Mouse (Mus musculus) kidney, adult 11 months (tissue): ENCODE measurements around the gene Mpp2.

ENCODE experiments used
- DNase-seq: peaks from one replicate; pipeline ENCODE4 v3.0.0; 2022

Gene Mpp2

GRCm38 (mm10) chr11:102033055-102033591 lies 55.2 kb downstream of the Mpp2 start:
- DNase-seq = no peak

GRCm38 (mm10) chr11:102031149-102031548 lies 57.2 kb downstream of the Mpp2 start:
- no peak for DNase-seq

- no peak for DNase-seq
These were observed 58.3 kb downstream of the Mpp2 start for GRCm38 (mm10) chr11:102029966-102030365.

- no peak for DNase-seq
These were observed 59.0 kb downstream of the Mpp2 start for GRCm38 (mm10) chr11:102029304-102029703.

- no peak for DNase-seq
These were observed 60.1 kb downstream of the Mpp2 start, which contains the start of gene Mpp3 for GRCm38 (mm10) chr11:102028087-102028816. Gene Mpp3, minus strand, starts transcription at chr11:102028461.

- DNase-seq = no peak
These were observed 60.8 kb downstream of the Mpp2 start for GRCm38 (mm10) chr11:102027361-102028017.

GRCm38 (mm10) chr11:102026694-102027360 lies 61.5 kb downstream of the Mpp2 start:
- DNase-seq = peak; percentile 64

GRCm38 (mm10) chr11:102025991-102026660 lies 62.2 kb downstream of the Mpp2 start:
- no peak for DNase-seq

GRCm38 (mm10) chr11:102025354-102025753 lies 63.0 kb downstream of the Mpp2 start:
- DNase-seq = no peak

- DNase-seq = no peak
These were observed 63.4 kb downstream of the Mpp2 start for GRCm38 (mm10) chr11:102024875-102025274.

GRCm38 (mm10) chr11:102024084-102024758 lies 64.1 kb downstream of the Mpp2 start:
- DNase-seq = no peak

GRCm38 (mm10) chr11:102023406-102023805 lies 64.9 kb downstream of the Mpp2 start:
- no peak for DNase-seq

GRCm38 (mm10) chr11:102021196-102021595 lies 67.1 kb downstream of the Mpp2 start:
- DNase-seq = no peak

GRCm38 (mm10) chr11:102019736-102020135 lies 68.6 kb downstream of the Mpp2 start:
- DNase-seq = no peak

GRCm38 (mm10) chr11:102016136-102016535 lies 72.2 kb downstream of the Mpp2 start:
- peak; percentile 32 for DNase-seq

GRCm38 (mm10) chr11:102015472-102015871 lies 72.8 kb downstream of the Mpp2 start:
- DNase-seq = no peak

GRCm38 (mm10) chr11:102013201-102013600 lies 75.1 kb downstream of the Mpp2 start:
- DNase-seq = no peak

- DNase-seq = no peak
These were observed 76.8 kb downstream of the Mpp2 start for GRCm38 (mm10) chr11:102011510-102011909.

- DNase-seq = no peak
These were observed 78.2 kb downstream of the Mpp2 start for GRCm38 (mm10) chr11:102010140-102010539.

GRCm38 (mm10) chr11:102008954-102009637 lies 79.2 kb downstream of the Mpp2 start:
- no peak for DNase-seq

- no peak for DNase-seq
These were observed 79.9 kb downstream of the Mpp2 start for GRCm38 (mm10) chr11:102008372-102008771.
